Mouse (Mus musculus) lung, postnatal 0 days (tissue): ENCODE data around the gene Smyd2. TPM values are rescaled to one million over a fixed set of nuclear protein-coding genes. Genes with fewer than 3 reads are reported as not detected.

Source experiments
- ATAC-seq: fragments of 200-750 bp; cut with Nextera tagmentation; 2 replicates; pipeline ENCODE4 v1.8.0; 2017; ENCODE audit warnings: moderate library complexity
- DNase-seq: peaks from one replicate; pipeline ENCODE4 v3.0.0-alpha.2; 2016; ENCODE audit warnings: low spot score
- H3K27ac ChIP-seq: fragments of 300-500 bp; sonication (generic); 2 replicates; pipeline ENCODE4 v1.5.1; 2014; ENCODE audit warnings: antibody characterized with exemption, mild to moderate bottlenecking, low read length, mixed read lengths
- H3K27me3 ChIP-seq: fragments of 300-500 bp; sonication (generic); replicated peaks from 2 replicates; pipeline ENCODE4 v1.6.1; 2014; ENCODE audit warnings: low read length, mixed read lengths; ENCODE audit not compliant: insufficient read depth
- H3K36me3 ChIP-seq: fragments of 300-500 bp; sonication (generic); 2 replicates; pipeline ENCODE4 v1.6.1; 2014; ENCODE audit warnings: low read length, mixed read lengths; ENCODE audit not compliant: insufficient read depth
- H3K4me1 ChIP-seq: fragments of 300-500 bp; sonication (generic); 2 replicates; pipeline ENCODE4 v1.6.1; 2014; ENCODE audit warnings: antibody characterized with exemption, low read depth, low read length, mixed read lengths; ENCODE audit not compliant: insufficient read depth
- H3K4me2 ChIP-seq: fragments of 300-500 bp; sonication (generic); replicated peaks from 2 replicates; pipeline ENCODE4 v1.6.1; 2014; ENCODE audit warnings: low read depth, mild to moderate bottlenecking, low read length, moderate library complexity, mixed read lengths
- H3K4me3 ChIP-seq: fragments of 300-500 bp; sonication (generic); 2 replicates; pipeline ENCODE4 v1.5.1; 2014; ENCODE audit warnings: low read depth, low read length
- H3K9ac ChIP-seq: fragments of 300-500 bp; sonication (generic); replicated peaks from 2 replicates; pipeline ENCODE4 v1.6.1; 2014; ENCODE audit warnings: low read depth, mild to moderate bottlenecking
- H3K9me3 ChIP-seq: fragments of 300-500 bp; sonication (generic); 2 replicates; pipeline ENCODE4 v1.6.1; 2016; ENCODE audit warnings: low read length, mixed read lengths
- CTCF ChIP-seq: IDR thresholded peaks from 2 replicates; pipeline ENCODE4 v1.5.1; 2016; ENCODE audit warnings: antibody characterized with exemption, mild to moderate bottlenecking
- EP300 ChIP-seq: IDR thresholded peaks from 2 replicates; pipeline ENCODE4 v1.6.1; 2016; ENCODE audit warnings: antibody characterized with exemption, mild to moderate bottlenecking, control low read depth
- WGBS: fragments of 180-500 bp; shearing (Covaris S2); extraction: QIAGEN DNeasy Blood & Tissue Kit; methylation state at CpG from one replicate; pipeline ENCODE4 v1.1.7; 2014; 5-methylcytosine and 5-hydroxymethylcytosine counted together
- polyA plus RNA-seq: library from polyadenylated mRNA; unstranded; fragments of >200 nt; fragmentation: Nextera tagmentation; extraction: Ambion mirVana; gene quantifications from 2 replicates; pipeline ENCODE4 v1.2.1, GENCODE M21; 2015

The Smyd2 gene
- polyA plus RNA-seq, 1 experiment from 2014 or later = 35.9 TPM

- no peaks in the 10 kb centered on the region for H3K27me3 ChIP-seq
- no peaks in the 10 kb centered on the region for H3K36me3 ChIP-seq
- H3K9ac ChIP-seq = peak overlapping the region; percentile 51; the same call in 1 of the 2 replicates
- no peak overlapping the region for H3K27ac ChIP-seq
- peak overlapping the region; percentile 66 for H3K4me3 ChIP-seq
- no peak for TF ChIP-seq EP300
- TF ChIP-seq CTCF = no peak
- 4% methylated on average over 4 of the region's 4 CpGs for WGBS
- DNase-seq = no peak
- H3K4me2 ChIP-seq = peak overlapping the region; percentile 99
- H3K4me1 ChIP-seq = peaks cover 3% of the 10 kb centered on the region; the same call in 1 of the 2 replicates
- H3K9me3 ChIP-seq = no peaks in the 10 kb centered on the region
- ATAC-seq = no peak
Observed at GRCm38 (mm10) chr1:189921568-189921817, 670 bp downstream of the Smyd2 start.

- H3K9ac ChIP-seq = peak overlapping the region; percentile 51; the same call in 1 of the 2 replicates
- TF ChIP-seq CTCF (no peak), EP300 (no peak)
- H3K4me2 ChIP-seq = peak overlapping the region; percentile 99
- no peaks in the 10 kb centered on the region for H3K36me3 ChIP-seq
- DNase-seq (peak; percentile 29), ATAC-seq (no peak)
- H3K27me3 ChIP-seq = no peaks in the 10 kb centered on the region
- 43% methylated on average over 28 of the region's 28 CpGs for WGBS
- peaks cover 3% of the 10 kb centered on the region; the same call in 1 of the 2 replicates for H3K4me1 ChIP-seq
- H3K4me3 ChIP-seq = peak overlapping the region; percentile 66
- no peaks in the 10 kb centered on the region for H3K9me3 ChIP-seq
- no peak overlapping the region for H3K27ac ChIP-seq
Observed at GRCm38 (mm10) chr1:189920701-189921567, 1.2 kb downstream of the Smyd2 start.

- TF ChIP-seq CTCF (no peak), EP300 (no peak)
- no peaks in the 10 kb centered on the region for H3K27me3 ChIP-seq
- no peak overlapping the region for H3K27ac ChIP-seq
- no peak overlapping the region for H3K4me3 ChIP-seq
- H3K4me1 ChIP-seq = peaks cover 3% of the 10 kb centered on the region; the same call in 1 of the 2 replicates
- no peaks in the 10 kb centered on the region for H3K36me3 ChIP-seq
- 90% methylated on average over 3 of the region's 3 CpGs for WGBS
- no peak for DNase-seq
- H3K9me3 ChIP-seq = no peaks in the 10 kb centered on the region
- no peak overlapping the region for H3K4me2 ChIP-seq
- no peak overlapping the region for H3K9ac ChIP-seq
- no peak for ATAC-seq
Observed at GRCm38 (mm10) chr1:189919756-189920155, 2.4 kb downstream of the Smyd2 start.

DNA sequence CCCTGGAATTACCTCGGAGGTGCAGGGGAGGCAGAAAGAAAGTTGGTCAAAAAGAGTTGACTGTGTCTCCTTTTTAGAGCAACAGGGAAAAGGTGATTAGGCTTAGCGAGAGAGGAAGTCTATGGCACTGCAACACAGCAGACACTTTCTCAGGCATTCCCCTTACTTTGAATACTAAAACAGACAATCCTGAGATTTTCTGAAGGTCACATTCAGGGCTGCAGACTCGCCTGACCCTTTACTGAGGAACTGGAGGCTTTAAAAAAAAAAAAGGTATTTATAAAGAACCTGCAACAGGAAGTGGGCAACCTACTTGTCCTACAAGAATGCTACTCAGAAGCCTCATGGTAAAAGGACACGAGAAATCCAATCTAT lies 5.0 kb downstream of the Smyd2 start:
- Histone ChIP-seq H3K9me3 (no peaks in the 10 kb centered on the region), H3K36me3 (no peaks in the 10 kb centered on the region), H3K9ac (no peak overlapping the region), H3K27ac (no peak overlapping the region), H3K4me2 (no peak overlapping the region), H3K4me1 (peaks cover 3% of the 10 kb centered on the region; the same call in 1 of the 2 replicates), H3K4me3 (no peak overlapping the region), H3K27me3 (no peaks in the 10 kb centered on the region)
- no peak for ATAC-seq
- TF ChIP-seq CTCF = no peak
- no peak for TF ChIP-seq EP300
- WGBS = 56% methylated on average over 4 of the region's 4 CpGs
- no peak for DNase-seq

- no peak for DNase-seq
- H3K4me1 ChIP-seq = peaks cover 3% of the 10 kb centered on the region; the same call in 1 of the 2 replicates
- no peak overlapping the region for H3K4me2 ChIP-seq
- no peak overlapping the region for H3K27ac ChIP-seq
- no peak overlapping the region for H3K9ac ChIP-seq
- H3K27me3 ChIP-seq = no peaks in the 10 kb centered on the region
- TF ChIP-seq CTCF (no peak), EP300 (no peak)
- no peaks in the 10 kb centered on the region for H3K36me3 ChIP-seq
- no peak for ATAC-seq
- no peaks in the 10 kb centered on the region for H3K9me3 ChIP-seq
- H3K4me3 ChIP-seq = no peak overlapping the region
- WGBS = 78% methylated on average over 10 of the region's 10 CpGs
Observed at GRCm38 (mm10) chr1:189916422-189917125, 5.6 kb downstream of the Smyd2 start.

GRCm38 (mm10) chr1:189913093-189913760 lies 8.9 kb downstream of the Smyd2 start:
- H3K4me1 ChIP-seq = peaks cover 8% of the 10 kb centered on the region; the same call in 1 of the 2 replicates
- H3K27me3 ChIP-seq = no peaks in the 10 kb centered on the region
- H3K36me3 ChIP-seq = no peaks in the 10 kb centered on the region
- H3K9me3 ChIP-seq = no peaks in the 10 kb centered on the region
- no peak overlapping the region for H3K4me2 ChIP-seq
- TF ChIP-seq EP300 (no peak), CTCF (no peak)
- H3K4me3 ChIP-seq = no peak overlapping the region
- 66% methylated on average over 21 of the region's 21 CpGs for WGBS
- no peak overlapping the region for H3K27ac ChIP-seq
- H3K9ac ChIP-seq = no peak overlapping the region
- ATAC-seq (peak; percentile 27; the same call in 1 of the 2 replicates), DNase-seq (peak; percentile 38)
